Mouse (Mus musculus) cortical plate, adult 2 months (tissue): ENCODE measurements around the gene Kmt5b.

ENCODE experiments used
- CTCF ChIP-seq: fragments of 200-500 bp; IDR thresholded peaks from 2 replicates; pipeline ENCODE4 v1.5.1; 2011; ENCODE audit warnings: mild to moderate bottlenecking, control low read depth, low read length; ENCODE audit not compliant: insufficient read depth; ENCODE audit errors: extremely low read depth
- POLR2A ChIP-seq: fragments of 200-500 bp; IDR thresholded peaks from 2 replicates; pipeline ENCODE4 v1.6.1; 2011; ENCODE audit warnings: mild to moderate bottlenecking, low read length, control low read depth; ENCODE audit not compliant: insufficient read depth; ENCODE audit errors: extremely low read depth

- TF ChIP-seq POLR2A, result no peak
- TF ChIP-seq CTCF, result no peak
These were observed 6.9 kb downstream of the Kmt5b start for GRCm38 (mm10) chr19:3774159-3774558.
